Mouse (Mus musculus) thymus, adult 18-20 months (tissue): ENCODE measurements around the gene Camk2d.

ENCODE experiments used
- DNase-seq, 2 experiments: peaks; one replicate each; pipeline ENCODE4 v3.0.0; 2022; ENCODE audit warnings: mixed read lengths in 2 of 2

Gene Camk2d

GRCm38 (mm10) chr3:126752978-126753377 is 156.9 kb downstream of the Camk2d start:
- DNase-seq: no peak

GRCm38 (mm10) chr3:126758398-126758797 is 162.3 kb downstream of the Camk2d start:
- no peak for DNase-seq

GRCm38 (mm10) chr3:126760608-126761007 is 164.5 kb downstream of the Camk2d start:
- no peak for DNase-seq

GRCm38 (mm10) chr3:126764745-126765144 is 168.6 kb downstream of the Camk2d start:
- DNase-seq: no peak

- no peak for DNase-seq
These were observed 174.0 kb downstream of the Camk2d start for GRCm38 (mm10) chr3:126770056-126770455.

- no peak for DNase-seq
These were observed 174.9 kb downstream of the Camk2d start for GRCm38 (mm10) chr3:126771032-126771431.

- peak; percentile 63 to 71 for DNase-seq
These were observed 175.4 kb downstream of the Camk2d start for GRCm38 (mm10) chr3:126771541-126771940.

GRCm38 (mm10) chr3:126776001-126776400 is 179.9 kb downstream of the Camk2d start:
- DNase-seq: no peak

GRCm38 (mm10) chr3:126777101-126777500 is 181.0 kb downstream of the Camk2d start:
- DNase-seq: no peak

- DNase-seq: no peak
These were observed 181.8 kb downstream of the Camk2d start for GRCm38 (mm10) chr3:126777879-126778278.

- DNase-seq: no peak
These were observed 184.0 kb downstream of the Camk2d start for GRCm38 (mm10) chr3:126780014-126780615.

- no peak for DNase-seq
These were observed 197.2 kb downstream of the Camk2d start for GRCm38 (mm10) chr3:126793035-126793964.

- no peak for DNase-seq
These were observed 199.8 kb downstream of the Camk2d start for GRCm38 (mm10) chr3:126795904-126796303.

GRCm38 (mm10) chr3:126797025-126797424 is 200.9 kb downstream of the Camk2d start:
- no peak for DNase-seq

- DNase-seq: no peak
These were observed 201.7 kb downstream of the Camk2d start for GRCm38 (mm10) chr3:126797810-126798209.

- no peak for DNase-seq
These were observed 206.9 kb downstream of the Camk2d start for GRCm38 (mm10) chr3:126802988-126803387.

GRCm38 (mm10) chr3:126804968-126805367 is 208.9 kb downstream of the Camk2d start:
- DNase-seq: no peak

- DNase-seq: no peak
These were observed 210.0 kb downstream of the Camk2d start for GRCm38 (mm10) chr3:126806145-126806544.

GRCm38 (mm10) chr3:126809915-126810314 is 213.8 kb downstream of the Camk2d start:
- DNase-seq: no peak

- DNase-seq: no peak
These were observed 214.4 kb downstream of the Camk2d start for GRCm38 (mm10) chr3:126810372-126811090.

GRCm38 (mm10) chr3:126811646-126812045 is 215.5 kb downstream of the Camk2d start:
- no peak for DNase-seq

- DNase-seq: no peak
These were observed 226.3 kb downstream of the Camk2d start for GRCm38 (mm10) chr3:126822374-126822773.

GRCm38 (mm10) chr3:126824930-126825329 is 228.8 kb downstream of the Camk2d start:
- DNase-seq: no peak
